Mouse (Mus musculus): ENCODE measurements around the gene Frmd6.

Frmd6 gene

DNA sequence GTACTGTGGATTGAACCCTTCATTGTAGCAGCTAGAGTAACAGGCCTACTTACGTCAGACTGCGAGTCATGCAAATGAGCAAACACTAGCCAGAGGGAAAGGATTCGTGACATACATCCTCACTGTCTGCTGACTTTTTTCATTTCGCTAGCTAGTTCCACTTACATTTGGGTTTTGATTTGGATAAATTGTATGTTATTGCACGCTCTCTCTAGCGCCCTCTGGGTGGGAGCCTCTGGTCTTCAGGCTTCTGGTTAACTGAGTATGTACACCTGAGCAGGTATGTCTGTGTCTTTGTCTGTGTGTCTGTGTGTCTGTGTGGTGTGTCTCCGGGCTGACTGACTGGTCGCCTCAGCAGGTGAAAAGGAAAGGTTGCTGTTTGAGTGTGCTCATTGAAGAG lies 72.1 kb downstream of the Frmd6 start:
- no peak for DNase-seq (ENCODE audit: low spot score)

DNA sequence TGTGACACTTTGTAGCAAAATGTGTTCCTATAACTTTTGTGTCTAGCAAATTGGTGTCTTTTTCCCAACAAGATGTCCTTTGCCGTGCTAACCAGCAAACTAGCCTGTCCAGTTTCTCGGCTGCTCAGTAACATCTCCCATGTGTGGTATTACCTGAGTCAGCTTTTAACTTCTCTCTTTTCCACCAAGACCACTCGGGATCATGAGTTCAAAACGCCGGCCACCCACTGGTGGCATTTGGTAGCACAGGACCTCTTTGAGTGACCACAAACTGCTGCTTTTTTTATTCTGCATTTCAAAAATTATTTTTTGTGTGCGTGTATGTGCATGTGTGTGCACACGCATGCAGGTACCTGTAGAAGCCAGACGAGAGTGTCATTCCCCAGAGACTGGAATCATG lies 73.1 kb downstream of the Frmd6 start:
- DNase-seq (ENCODE audit: low spot score) = no peak

DNA sequence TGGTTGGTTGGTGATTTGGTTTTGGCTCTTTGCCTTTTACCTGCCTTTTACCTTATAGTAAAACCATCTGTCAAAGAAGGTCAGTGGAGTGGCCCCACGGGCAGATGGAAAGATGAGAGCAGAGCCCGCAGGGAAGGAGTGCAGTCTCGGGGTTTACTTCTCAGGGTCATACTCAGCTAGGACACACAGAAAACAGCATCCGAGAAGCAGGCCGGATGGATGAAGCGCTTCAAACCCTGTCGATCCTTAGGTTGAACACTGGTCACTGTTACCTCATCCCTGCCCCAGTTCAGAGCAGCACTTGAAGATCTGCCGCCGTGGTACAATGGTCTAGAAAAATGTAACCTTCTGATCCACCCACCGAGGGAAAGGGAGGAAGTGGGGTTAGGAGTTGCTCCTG lies 79.2 kb downstream of the Frmd6 start:
- DNase-seq (ENCODE audit: low spot score) = no peak

DNA sequence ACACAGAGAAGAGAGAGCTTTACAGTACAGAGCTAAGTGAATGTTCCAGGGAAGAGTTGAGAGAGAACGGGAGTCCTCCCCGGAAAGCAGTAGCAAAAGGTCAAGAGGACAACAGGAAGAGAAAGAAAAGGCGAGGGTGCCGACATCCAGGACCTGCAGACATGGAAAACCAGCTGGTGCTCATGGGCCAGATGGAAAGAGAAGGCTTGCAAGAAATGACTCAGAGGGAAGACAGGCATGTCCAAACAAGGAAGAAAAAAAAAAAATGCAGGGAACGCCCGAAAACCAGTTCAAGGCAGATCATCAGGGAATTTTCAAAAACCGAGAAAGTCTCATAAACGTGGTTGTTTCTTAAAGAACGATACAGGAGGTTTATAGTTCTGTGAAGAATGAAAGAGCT lies 81.6 kb downstream of the Frmd6 start:
- peak; percentile 40 for DNase-seq (ENCODE audit: low spot score)

DNA sequence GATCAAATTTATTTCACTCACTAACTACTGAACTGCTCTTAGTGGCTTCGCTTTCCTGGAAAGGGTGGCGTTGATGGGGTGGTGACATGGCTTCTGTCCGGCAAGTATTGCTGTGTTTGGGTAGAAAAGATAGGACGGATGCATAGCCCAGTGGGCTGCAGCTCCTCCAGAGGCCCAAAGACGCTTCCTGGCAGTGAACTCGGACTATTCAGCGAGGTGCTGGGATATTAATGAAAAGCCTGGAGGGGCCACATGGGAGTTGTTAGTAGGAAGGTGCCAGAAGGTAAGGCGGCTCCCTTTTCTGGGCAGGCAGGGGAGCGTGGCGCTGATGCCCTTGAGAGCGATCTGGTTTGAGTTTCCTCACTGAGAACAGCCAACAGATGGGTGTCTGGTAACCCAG lies 82.3 kb downstream of the Frmd6 start:
- DNase-seq (ENCODE audit: low spot score) = no peak

DNA sequence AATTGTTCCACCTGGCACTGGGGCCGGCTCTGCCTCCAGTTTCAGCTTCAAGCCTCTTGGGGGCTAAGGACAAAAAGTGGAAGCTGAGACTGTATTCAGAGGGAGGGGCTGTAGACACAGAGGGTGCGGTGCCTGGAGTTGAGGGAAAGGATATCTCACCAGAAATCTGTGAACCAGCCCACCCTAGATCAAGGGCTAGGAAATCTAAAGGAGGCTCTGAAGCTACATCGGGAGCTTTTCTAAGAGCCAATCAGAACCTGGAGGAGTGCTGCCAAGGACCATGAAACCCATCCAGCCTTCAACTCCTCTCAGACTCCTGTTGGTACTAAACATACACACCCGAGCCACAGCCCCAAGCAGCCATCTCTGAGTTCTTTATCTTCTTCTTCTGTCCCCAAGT lies 82.8 kb downstream of the Frmd6 start:
- no peak for DNase-seq (ENCODE audit: low spot score)

DNA sequence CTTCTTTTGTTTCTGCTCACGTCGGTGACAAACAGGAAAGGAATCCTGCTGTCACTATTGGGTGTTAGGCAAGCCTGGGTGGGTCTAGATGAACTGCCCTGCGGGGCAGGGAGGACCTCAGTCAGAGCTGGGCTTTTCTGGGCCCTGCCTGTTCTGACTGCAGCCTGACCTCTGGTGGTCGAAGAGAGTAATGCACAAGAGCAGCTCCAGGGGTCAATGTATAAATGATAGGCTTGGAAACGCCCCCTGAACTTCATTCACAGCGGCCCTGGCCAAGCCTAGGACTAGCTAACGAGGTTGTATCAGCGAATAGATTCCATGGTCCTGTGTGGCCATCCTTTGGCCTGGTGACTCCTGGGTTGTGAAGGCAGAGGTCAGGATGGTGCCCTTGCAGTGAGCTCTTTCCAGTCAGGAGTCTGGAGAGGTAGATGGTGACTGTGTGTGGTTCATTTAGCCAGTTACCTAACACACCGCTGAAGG lies 85.0 kb downstream of the Frmd6 start:
- DNase-seq (ENCODE audit: low spot score) = peak; percentile 86

DNA sequence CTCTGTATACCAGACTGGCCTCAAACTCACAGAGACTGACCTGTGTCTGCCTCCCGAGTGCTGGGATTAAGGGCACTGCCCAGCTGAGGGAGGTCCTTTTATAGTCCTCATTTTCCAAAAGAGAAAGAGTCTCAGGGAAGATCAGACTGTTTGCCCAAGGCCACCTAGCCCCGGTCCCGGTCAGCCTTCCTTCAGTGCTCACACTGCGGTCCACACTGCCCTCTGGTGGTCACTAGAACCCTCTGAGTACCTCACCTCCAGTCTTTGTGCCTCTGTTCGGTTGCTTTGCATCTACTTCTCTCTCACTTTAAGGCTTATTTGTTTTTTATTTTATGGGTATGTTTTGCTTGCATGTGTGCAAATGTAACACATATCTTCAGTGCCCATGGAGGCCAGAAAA lies 85.7 kb downstream of the Frmd6 start:
- peak; percentile 90 for DNase-seq (ENCODE audit: low spot score)

DNA sequence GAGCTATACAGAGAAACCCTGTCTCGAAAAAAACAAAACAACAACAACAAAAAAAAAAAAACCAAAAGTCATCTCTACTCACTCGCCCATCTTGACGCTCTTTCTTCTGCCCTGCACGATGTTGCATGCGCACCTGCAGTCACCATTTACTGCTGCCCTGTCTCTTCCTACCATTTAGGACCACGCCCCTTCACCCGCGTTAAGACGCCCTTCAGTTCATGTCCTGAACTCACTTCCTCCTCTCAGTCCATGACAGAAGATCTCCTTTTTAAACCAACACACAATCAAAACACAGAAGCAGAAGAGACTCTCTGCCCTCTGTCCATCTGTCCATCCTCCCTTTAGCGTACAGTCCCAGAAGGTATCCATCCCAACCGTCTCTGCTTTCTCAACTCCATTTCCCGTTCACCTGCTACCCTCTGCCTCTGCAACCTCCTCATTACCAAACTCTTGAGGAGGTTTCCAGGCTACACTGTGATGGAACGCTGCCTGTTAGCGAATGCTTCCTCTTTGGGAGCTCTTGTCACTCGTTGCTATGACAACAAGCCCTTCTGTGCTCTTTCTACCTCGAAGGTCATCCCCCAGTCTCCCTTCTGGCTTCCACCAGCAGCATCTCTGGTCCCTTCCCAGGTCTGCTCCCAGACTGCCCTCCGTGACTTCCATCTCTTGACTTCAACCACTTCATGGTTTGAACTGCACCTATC lies 86.5 kb downstream of the Frmd6 start:
- DNase-seq (ENCODE audit: low spot score) = no peak

DNA sequence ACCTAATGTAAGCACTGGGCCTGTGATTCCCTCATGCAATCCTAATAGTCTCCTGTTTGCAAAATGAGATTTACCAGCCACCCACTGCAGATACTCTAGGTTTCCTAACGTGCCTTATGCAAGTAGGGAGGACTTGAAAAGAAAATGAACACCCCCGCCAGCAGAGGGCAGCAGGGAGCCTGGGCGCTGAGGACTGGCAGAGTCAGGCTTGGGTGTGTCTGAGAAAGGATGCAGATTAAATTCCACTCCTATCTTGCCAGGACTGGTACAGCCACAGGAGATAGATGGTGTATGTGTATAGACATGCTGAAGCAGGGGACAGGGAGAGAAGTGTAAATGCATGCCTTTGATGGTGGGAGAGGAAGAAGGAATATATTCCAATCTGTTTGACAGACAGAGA lies 88.1 kb downstream of the Frmd6 start:
- peak; percentile 86 for DNase-seq (ENCODE audit: low spot score)

DNA sequence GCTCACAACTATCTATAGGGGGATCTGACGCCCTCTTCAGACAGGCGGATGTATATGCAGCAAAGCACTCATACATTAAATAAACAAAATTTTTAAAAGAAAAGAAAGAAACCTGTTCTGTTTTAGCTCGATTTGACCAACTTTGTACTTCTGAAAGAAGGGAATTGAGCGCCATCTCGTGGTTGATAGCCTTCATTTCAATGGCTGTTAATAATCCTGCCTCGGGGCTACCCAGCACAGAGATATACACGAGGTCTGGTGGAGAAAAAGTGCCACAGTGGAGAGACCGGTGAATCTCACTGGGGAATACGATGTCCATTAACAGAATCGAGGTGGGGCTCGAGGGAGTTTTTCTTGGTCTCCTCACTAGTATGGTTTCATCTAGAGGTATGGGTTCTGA lies 89.1 kb downstream of the Frmd6 start:
- DNase-seq (ENCODE audit: low spot score) = peak; percentile 51

DNA sequence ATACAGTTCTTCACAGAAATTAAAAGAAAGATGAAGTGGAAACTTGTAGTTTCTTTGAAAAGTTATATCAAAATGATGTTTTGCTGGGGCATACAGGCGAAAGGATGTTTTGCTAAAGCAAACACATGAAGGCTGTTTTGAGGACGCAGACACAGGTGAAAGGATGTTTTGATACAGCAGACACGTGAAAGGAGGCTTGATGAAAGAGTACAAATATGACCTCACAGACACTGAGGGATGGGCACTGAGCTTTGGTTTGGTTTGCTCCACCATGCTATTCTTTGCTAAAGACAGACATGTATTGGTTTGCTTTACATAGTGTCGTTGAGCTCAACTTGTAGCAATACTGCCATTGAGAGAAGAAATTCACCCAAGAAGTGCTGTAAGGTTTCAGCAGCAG lies 104.5 kb downstream of the Frmd6 start:
- DNase-seq (ENCODE audit: low spot score) = no peak

DNA sequence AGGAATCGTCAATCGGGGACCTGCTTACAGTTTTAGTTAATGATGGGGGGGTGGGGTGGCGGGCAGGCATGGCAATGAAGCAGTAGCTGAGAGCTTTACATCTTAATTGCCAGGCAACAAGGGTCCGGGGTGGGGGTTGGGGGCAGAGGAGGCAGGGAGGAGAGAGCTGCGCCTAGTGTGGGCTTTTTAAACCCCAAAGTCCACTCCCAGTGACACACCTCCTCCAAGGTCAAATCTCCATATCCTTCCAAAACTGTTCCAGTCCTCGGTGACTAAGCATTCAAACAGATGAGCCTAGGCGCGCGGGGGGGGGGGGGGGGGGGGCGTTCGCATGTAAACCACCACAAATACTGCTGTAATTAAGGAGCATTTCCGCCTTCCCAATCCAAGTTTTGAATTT lies 111.8 kb downstream of the Frmd6 start:
- no peak for DNase-seq (ENCODE audit: low spot score)

DNA sequence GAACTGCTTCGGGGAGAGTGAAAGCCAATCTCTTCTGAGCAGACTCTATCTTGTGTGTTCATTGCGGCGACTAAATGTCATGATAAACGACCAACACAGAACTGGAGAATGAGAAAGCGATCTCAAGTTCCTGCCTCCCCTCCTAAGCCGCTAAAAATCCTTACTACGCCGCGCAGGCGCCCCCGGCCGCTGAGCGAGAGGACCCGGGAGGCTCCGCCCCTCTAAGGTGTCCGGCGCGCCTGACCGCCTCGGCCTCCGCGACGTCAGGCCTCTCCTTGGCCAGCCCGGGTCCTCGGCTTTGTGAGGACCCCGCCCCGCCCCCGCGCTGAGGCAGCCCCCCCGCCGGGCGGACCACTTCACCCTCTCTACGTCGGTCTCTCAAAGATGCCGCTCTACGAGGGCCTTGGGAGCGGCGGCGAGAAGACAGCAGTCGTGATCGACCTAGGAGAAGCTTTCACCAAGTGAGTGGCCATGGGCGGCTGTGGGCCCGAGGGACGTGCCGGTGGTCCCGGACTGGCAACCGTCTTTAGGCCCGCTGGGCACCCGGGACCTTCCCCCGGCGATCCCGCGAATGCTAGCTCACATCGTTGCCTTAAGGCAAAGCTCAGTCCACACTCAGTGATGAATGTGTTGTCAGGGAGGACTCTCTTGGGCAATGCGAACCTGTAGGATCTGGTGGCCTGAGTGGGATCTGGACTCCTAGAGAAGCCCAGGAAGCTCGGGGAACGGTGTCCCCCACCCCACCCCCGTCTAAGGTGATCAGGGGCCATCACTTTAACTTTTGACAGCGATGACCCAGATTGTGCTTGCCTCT lies 112.5 kb downstream of the Frmd6 start, which contains the start of gene Actr10:
TSS of gene Actr10 (plus strand) at position 287 of the 814 bp plus-strand sequence.
- DNase-seq (ENCODE audit: low spot score) = peak; percentile 91

DNA sequence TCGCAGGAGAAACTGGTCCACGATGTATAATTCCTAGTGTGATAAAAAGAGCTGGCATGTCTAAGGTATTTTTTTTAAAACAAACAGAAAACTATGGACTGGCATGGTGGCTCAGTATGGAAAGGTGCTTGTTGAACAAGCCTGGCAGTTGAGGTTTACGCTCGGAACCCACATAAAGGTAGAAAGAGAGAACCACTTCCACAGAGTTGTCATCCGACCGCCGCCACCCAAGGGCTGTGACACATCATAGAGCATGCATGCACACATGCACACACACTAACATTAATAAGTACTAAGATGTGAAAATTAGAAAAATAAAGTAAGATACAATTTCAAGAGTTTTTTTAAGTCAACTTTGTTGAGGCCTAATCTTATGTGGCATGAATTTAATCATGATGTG lies 115.5 kb downstream of the Frmd6 start:
- DNase-seq (ENCODE audit: low spot score) = no peak

DNA sequence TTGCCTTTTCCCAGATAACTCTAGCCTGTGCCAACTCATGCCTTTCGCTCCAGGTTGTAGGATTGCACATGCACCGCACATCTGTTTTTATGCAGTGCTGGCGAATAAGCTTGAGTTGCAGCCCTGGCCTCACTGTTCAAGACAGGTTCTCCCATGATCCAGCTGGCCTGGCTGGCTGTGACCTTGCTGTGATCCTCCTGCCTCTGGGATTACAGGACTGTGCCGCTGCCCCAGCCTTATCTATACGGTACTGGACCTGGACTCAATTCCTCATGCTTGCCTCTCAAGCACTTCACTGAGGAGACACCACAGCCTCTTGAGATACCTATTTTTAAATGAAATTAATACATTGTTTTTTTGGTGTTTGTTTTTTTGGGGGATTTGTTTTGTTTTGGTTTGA lies 118.9 kb downstream of the Frmd6 start:
- DNase-seq (ENCODE audit: low spot score) = no peak

DNA sequence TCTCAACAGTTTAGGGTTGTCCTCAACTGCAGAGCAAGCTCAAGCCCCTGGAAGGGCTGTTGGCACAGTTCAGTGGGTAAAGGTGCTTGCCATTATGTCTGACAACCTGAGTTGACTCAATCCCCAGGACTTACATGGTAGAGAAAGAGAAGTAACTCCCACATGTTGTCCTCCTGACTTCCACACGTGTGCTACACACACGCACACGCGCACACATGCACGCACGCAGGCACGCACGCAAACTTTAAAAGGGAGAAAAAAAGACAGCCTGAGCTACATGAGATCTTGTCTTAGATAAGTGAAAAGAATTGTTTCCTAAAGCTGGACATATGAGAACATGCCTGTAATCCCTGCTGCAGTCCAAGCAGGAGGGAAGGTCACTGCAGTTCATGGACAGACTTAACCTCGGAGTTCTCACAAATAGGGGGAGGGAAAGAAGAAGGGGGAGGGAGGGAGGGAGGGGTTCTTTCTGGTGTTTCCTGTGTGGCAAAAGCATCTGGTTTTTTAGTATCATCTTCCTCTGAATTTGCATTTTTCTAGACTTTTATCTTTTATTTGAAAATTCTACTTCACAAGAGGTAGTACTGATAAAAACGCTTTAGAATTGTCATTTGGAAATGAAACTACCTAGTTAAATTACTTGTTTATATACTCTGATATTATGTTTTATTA lies 121.4 kb downstream of the Frmd6 start:
- DNase-seq (ENCODE audit: low spot score) = no peak

Measured in urinary bladder, postnatal 14 days (tissue).